Mouse (Mus musculus) liver, embryonic 14 days (tissue): ENCODE measurements around the gene Slc16a1. TPM values are rescaled to one million over a fixed set of nuclear protein-coding genes. Genes with fewer than 3 reads are reported as not detected.

Experiments
- polyA plus RNA-seq: library from polyadenylated mRNA; depleted of rRNA; stranded (reverse); fragments of >200 nt; gene quantifications from 2 replicates; pipeline ENCODE4 v1.2.3, GENCODE M21; 2012; rRNA removed

Gene Slc16a1
- polyA plus RNA-seq = 35.7 and 46.3 TPM in 2 replicates

GRCm38 (mm10) chr3:104638403-104638779, at the start of gene Slc16a1:
Gene Slc16a1, plus strand, starts transcription at chr3:104638668.

Other genes starting within 250 kb of the Slc16a1 start
- gene Lrig2, start 126.8 kb upstream of the Slc16a1 start, polyA plus RNA-seq = 2.0 and 2.1 TPM in 2 replicates
- gene Ppm1j, start 142.4 kb downstream of the Slc16a1 start, polyA plus RNA-seq = 0.29 and 0.48 TPM in 2 replicates
- gene Fam19a3, start 143.2 kb downstream of the Slc16a1 start, polyA plus RNA-seq = 0.02 TPM in 2 replicates
- gene Rhoc, start 149.7 kb downstream of the Slc16a1 start, polyA plus RNA-seq = 14.2 and 14.4 TPM in 2 replicates
- 7.3 and 8.7 TPM in 2 replicates for gene Mov10, start 179.9 kb downstream of the Slc16a1 start, polyA plus RNA-seq
- 4.4 and 5.4 TPM in 2 replicates for gene St7l, start 225.3 kb downstream of the Slc16a1 start, polyA plus RNA-seq
- gene Capza1, start 225.8 kb downstream of the Slc16a1 start, polyA plus RNA-seq = 28.5 and 37.0 TPM in 2 replicates